Mouse (Mus musculus): Measurements from ENCODE around the gene Cacng4.

- TF ChIP-seq CTCF (IDR thresholded peaks at IDR 0.05; ENCODE audit: control insufficient read depth, insufficient read depth, insufficient read length) (no peak), USF1 (IDR thresholded peaks at IDR 0.05; ENCODE audit: low read depth) (no peak), MYOD1 (IDR thresholded peaks at IDR 0.05; ENCODE audit: control insufficient read depth, insufficient read length, low read depth) (no peak), CEBPB (IDR thresholded peaks at IDR 0.05; ENCODE audit: low read depth) (no peak)
Measured at GRCm38 (mm10) chr11:107729141-107729540, 65.2 kb downstream of the Cacng4 start.

All from C2C12 (cell line).